In the genomic region with DNA sequence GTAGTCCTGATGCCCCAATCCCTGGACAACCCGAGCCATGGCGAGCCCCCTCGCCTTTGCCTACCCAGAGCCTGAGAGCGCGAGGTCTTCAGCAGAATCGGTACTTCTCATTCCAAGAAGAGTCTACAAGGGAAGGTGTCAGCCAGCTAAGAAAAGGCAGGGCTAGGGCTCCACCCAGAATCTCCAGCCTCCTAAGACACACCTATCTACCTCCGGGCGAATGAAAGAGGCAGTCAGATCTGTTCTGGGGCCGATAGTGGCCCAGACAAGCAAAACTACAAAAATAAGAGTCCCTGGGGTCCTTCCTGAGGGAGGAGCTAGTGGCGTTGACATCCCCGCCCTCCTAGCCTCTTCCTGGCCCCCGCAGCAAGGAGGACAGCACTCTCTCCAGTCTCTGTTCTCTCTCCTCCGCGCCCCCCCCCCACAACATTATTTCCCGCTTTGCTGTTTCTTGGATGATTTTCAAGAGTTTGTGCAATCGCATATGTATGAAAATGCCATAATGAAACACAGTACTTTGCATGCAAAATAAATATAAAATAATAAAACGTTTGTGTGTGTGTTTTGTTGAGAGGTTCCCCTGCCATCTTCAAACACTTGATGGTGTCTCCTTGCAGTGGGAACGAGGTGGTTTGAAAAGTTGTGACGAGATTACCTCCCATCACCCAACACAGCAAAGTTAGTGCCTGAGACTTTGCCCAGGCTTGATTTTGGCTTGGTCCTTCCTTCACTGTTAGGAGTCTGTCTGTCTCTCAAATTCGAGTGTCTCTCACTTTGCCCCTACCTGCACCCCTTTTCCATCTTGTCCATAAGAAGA, we compare ENCODE assay signal across 8 mouse cellular contexts. TPM values are rescaled to one million over a fixed set of nuclear protein-coding genes. Genes with fewer than 3 reads are reported as not detected.
DNase-seq lines count a peak whose midpoint lies in the region; ATAC-seq and TF ChIP-seq lines count a peak whose summit lies in the region.

No protein-coding gene starts in this region.

- peaks cover 10% of the 10 kb centered on the region; the same call in 1 of the 2 replicates for H3K4me1 ChIP-seq in hindbrain, embryonic 14.5 days (replicated peaks; ENCODE audit: control insufficient read depth, insufficient read depth, low read length)
- peaks cover 41% of the 10 kb centered on the region for H3K4me1 ChIP-seq in liver, embryonic 16.5 days (ENCODE audit: control insufficient read depth, low read depth, low read length)
- H3K4me1 ChIP-seq in neural tube, embryonic 15.5 days: peaks cover 16% of the 10 kb centered on the region

- H3K4me2 ChIP-seq in hindbrain, embryonic 14.5 days (replicated peaks): peak overlapping the region; percentile 96
- H3K4me2 ChIP-seq in liver, embryonic 16.5 days (ENCODE audit: low read depth, low read length): peak overlapping the region; percentile 98
- peak overlapping the region; percentile 98 for H3K4me2 ChIP-seq in neural tube, embryonic 15.5 days

- 5% methylated on average over 19 of the region's 20 CpGs for WGBS in hindbrain, embryonic 14.5 days
- 1% methylated on average over 20 of the region's 20 CpGs for WGBS in liver, embryonic 16.5 days (ENCODE audit: insufficient replicate concordance)
- 3% methylated on average over 20 of the region's 20 CpGs for WGBS in neural tube, embryonic 15.5 days

- H3K9me3 ChIP-seq in hindbrain, embryonic 14.5 days (ENCODE audit: control insufficient read depth, low read length): no peaks in the 10 kb centered on the region
- H3K9me3 ChIP-seq in liver, embryonic 16.5 days (replicated peaks; ENCODE audit: control insufficient read depth, low read length): no peaks in the 10 kb centered on the region; the same call in 1 of the 2 replicates
- H3K9me3 ChIP-seq in neural tube, embryonic 15.5 days (replicated peaks): no peaks in the 10 kb centered on the region

- ATAC-seq in erythroid progenitor cell, adult 5-6 weeks (replicated peaks; ENCODE audit: low FRiP score, poor library complexity, severe bottlenecking): peak; percentile 85
- ATAC-seq in hindbrain, embryonic 14.5 days (ENCODE audit: low FRiP score): no peak
- peak; percentile 81 for ATAC-seq in liver, embryonic 16.5 days (ENCODE audit: low read depth)
- ATAC-seq in neural tube, embryonic 15.5 days (ENCODE audit: low FRiP score): no peak; the same call in 1 of the 2 replicates

- no peaks in the 10 kb centered on the region for H3K36me3 ChIP-seq in hindbrain, embryonic 14.5 days (replicated peaks; ENCODE audit: control insufficient read depth, insufficient read depth)
- H3K36me3 ChIP-seq in liver, embryonic 16.5 days (ENCODE audit: control insufficient read depth, insufficient read depth): peaks cover 3% of the 10 kb centered on the region; the same call in 1 of the 2 replicates
- H3K36me3 ChIP-seq in neural tube, embryonic 15.5 days: no peaks in the 10 kb centered on the region

- H3K27me3 ChIP-seq in hindbrain, embryonic 14.5 days (ENCODE audit: control insufficient read depth, insufficient read depth, low read length): peaks cover 21% of the 10 kb centered on the region
- no peaks in the 10 kb centered on the region for H3K27me3 ChIP-seq in liver, embryonic 16.5 days (ENCODE audit: control insufficient read depth, insufficient read depth, low read depth, low read length)
- H3K27me3 ChIP-seq in neural tube, embryonic 15.5 days (replicated peaks): peaks cover 22% of the 10 kb centered on the region

- no peak for TF ChIP-seq CTCF in left cerebral cortex, adult 2 months (IDR thresholded peaks at IDR 0.05)

- intact Hi-C loops in left cerebral cortex, adult 2 months (cut with DNase I): loop anchor here (5.0 kb wide), 1 partner anchor 46 kb away; no protein-coding TSS in a partner anchor
- intact Hi-C loops in left cerebral cortex, postnatal 14 days (cut with DNase I): no loop called here

- no peak overlapping the region for H3K27ac ChIP-seq in left cerebral cortex, adult 2 months
- no peak overlapping the region for H3K27ac ChIP-seq in hindbrain, embryonic 14.5 days
- peak overlapping the region; percentile 79 for H3K27ac ChIP-seq in liver, embryonic 16.5 days (ENCODE audit: low read length)
- H3K27ac ChIP-seq in neural tube, embryonic 15.5 days (replicated peaks): 0 out of 2 replicates have a peak overlapping the region, but pooled peaks have one; percentile 9

- DNase-seq in left cerebral cortex, adult 2 months (ENCODE audit: extremely low spot score in 1 of 2, low spot score in 2 of 2): no peak
- DNase-seq in left cerebral cortex, postnatal 14 days (ENCODE audit: low spot score in 2 of 2): no peak
- DNase-seq in hindbrain, embryonic 14.5 days (ENCODE audit: low spot score): no peak
- no peak for DNase-seq in layer of hippocampus, adult 18-20 months (ENCODE audit: low spot score in 2 of 2)
- no peak for DNase-seq in cerebellum, adult 11 months

- H3K4me3 ChIP-seq in left cerebral cortex, adult 2 months: peak overlapping the region; percentile 53
- peak overlapping the region; percentile 55 for H3K4me3 ChIP-seq in hindbrain, embryonic 14.5 days (replicated peaks; ENCODE audit: low read length)
- H3K4me3 ChIP-seq in liver, embryonic 16.5 days (ENCODE audit: low read depth, low read length): peak overlapping the region; percentile 67
- peak overlapping the region; percentile 56 for H3K4me3 ChIP-seq in neural tube, embryonic 15.5 days (replicated peaks)

- no peak overlapping the region; the same call in 1 of the 2 replicates for H3K9ac ChIP-seq in hindbrain, embryonic 14.5 days
- H3K9ac ChIP-seq in liver, embryonic 16.5 days (ENCODE audit: low read depth, low read length): peak overlapping the region; percentile 80
- 0 out of 2 replicates have a peak overlapping the region, but pooled peaks have one; percentile 58 for H3K9ac ChIP-seq in neural tube, embryonic 15.5 days (replicated peaks)

RNA-seq across cellular contexts. Expression of a gene that starts 1.7 kb away (rescaled TPM):
- 1 to 10 TPM; 2.6 to 4.0 TPM for total RNA-seq in left cerebral cortex, adult 2 months (2021)
- total RNA-seq in left cerebral cortex, postnatal 14 days (2021): 1 to 10 TPM; 2.9 to 3.5 TPM
- 12.2 and 14.4 TPM in 2 replicates for total RNA-seq in erythroid progenitor cell, adult 5-6 weeks (2015; ENCODE audit: low replicate concordance)
- total RNA-seq in erythroid progenitor cell, adult 5-6 weeks (2017; ENCODE audit: low replicate concordance): 6.2 and 6.8 TPM in 2 replicates
- polyA plus RNA-seq in hindbrain, embryonic 14.5 days (2014; fragmentation: Nextera tagmentation; extraction: Ambion mirVana): 7.8 and 8.4 TPM in 2 replicates
- 9.1 and 9.6 TPM in 2 replicates for polyA plus RNA-seq in liver, embryonic 16.5 days (2015; fragmentation: Nextera tagmentation; extraction: Ambion mirVana)
- polyA plus RNA-seq in neural tube, embryonic 15.5 days (2015; fragmentation: Nextera tagmentation; extraction: Ambion mirVana): 7.4 and 14.2 TPM in 2 replicates
- total RNA-seq in layer of hippocampus, adult 18-20 months (2021): 1 to 10 TPM; 2.6 to 4.3 TPM

Comparison
In these comparisons a context has a peak if more than half of its experiments do, and no peak if none do; other contexts are left out.
1. H3K27ac ChIP-seq: peak in liver, embryonic 16.5 days (single experiment) and neural tube, embryonic 15.5 days (single experiment); none in left cerebral cortex, adult 2 months (single experiment) and hindbrain, embryonic 14.5 days (single experiment).
2. ATAC-seq: peak in erythroid progenitor cell, adult 5-6 weeks (single experiment) and liver, embryonic 16.5 days (single experiment); none in hindbrain, embryonic 14.5 days (single experiment) and neural tube, embryonic 15.5 days (single experiment).
3. Peak in every context shown above with its lines, with median percentiles within 50 percentile points of each other: H3K4me3 ChIP-seq and H3K4me2 ChIP-seq.